Mouse (Mus musculus) neural tube, embryonic 15.5 days (tissue): ENCODE data around the gene Ewsr1. TPM values are rescaled to one million over a fixed set of nuclear protein-coding genes. Genes with fewer than 3 reads are reported as not detected.
A peak's percentile ranks its signal among the peaks of the same experiment; 100 is the strongest.

Source experiments
- ATAC-seq: fragments of 200-750 bp; cut with Nextera tagmentation; 2 replicates; pipeline ENCODE4 v1.8.0; 2017; ENCODE audit warnings: mild to moderate bottlenecking, moderate TSS enrichment, moderate library complexity; ENCODE audit not compliant: low FRiP score
- H3K27ac ChIP-seq: fragments of 300-500 bp; sonication (generic); replicated peaks from 2 replicates; pipeline ENCODE4 v1.5.1; 2015; ENCODE audit warnings: mild to moderate bottlenecking, inconsistent platforms
- H3K27me3 ChIP-seq: fragments of 300-500 bp; sonication (generic); replicated peaks from 2 replicates; pipeline ENCODE4 v1.6.1; 2015; ENCODE audit warnings: inconsistent platforms
- H3K36me3 ChIP-seq: fragments of 300-500 bp; sonication (generic); 2 replicates; pipeline ENCODE4 v1.6.1; 2015; ENCODE audit warnings: inconsistent platforms
- H3K4me1 ChIP-seq: fragments of 300-500 bp; sonication (generic); 2 replicates; pipeline ENCODE4 v1.6.1; 2015; ENCODE audit warnings: inconsistent platforms
- H3K4me2 ChIP-seq: fragments of 300-500 bp; sonication (generic); 2 replicates; pipeline ENCODE4 v1.6.1; 2015; ENCODE audit warnings: inconsistent platforms, mild to moderate bottlenecking, moderate library complexity
- H3K4me3 ChIP-seq: fragments of 300-500 bp; sonication (generic); replicated peaks from 2 replicates; pipeline ENCODE4 v1.5.1; 2015; ENCODE audit warnings: mild to moderate bottlenecking, inconsistent platforms
- H3K9ac ChIP-seq: fragments of 300-500 bp; sonication (generic); replicated peaks from 2 replicates; pipeline ENCODE4 v1.6.1; 2015; ENCODE audit warnings: mild to moderate bottlenecking, inconsistent platforms
- H3K9me3 ChIP-seq: fragments of 300-500 bp; sonication (generic); replicated peaks from 2 replicates; pipeline ENCODE4 v1.6.1; 2016; ENCODE audit warnings: inconsistent platforms
- WGBS: fragments of 180-500 bp; shearing (Covaris S2); methylation state at CpG from one replicate; pipeline ENCODE4 v1.1.7; 2015; ENCODE audit warnings: mixed read lengths; 5-methylcytosine and 5-hydroxymethylcytosine counted together
- polyA plus RNA-seq: library from polyadenylated mRNA; unstranded; fragments of >200 nt; fragmentation: Nextera tagmentation; extraction: Ambion mirVana; gene quantifications from 2 replicates; pipeline ENCODE4 v1.2.1, GENCODE M21; 2015

Gene Ewsr1
- polyA plus RNA-seq, 1 experiment from 2014 or later, result 533 TPM

- Histone ChIP-seq H3K9ac (no peak overlapping the region), H3K27me3 (no peaks in the 10 kb centered on the region), H3K9me3 (no peaks in the 10 kb centered on the region), H3K36me3 (no peaks in the 10 kb centered on the region; the same call in 1 of the 2 replicates), H3K4me2 (no peak overlapping the region), H3K4me1 (no peaks in the 10 kb centered on the region), H3K27ac (no peak overlapping the region), H3K4me3 (no peak overlapping the region)
- WGBS, result 29% methylated on average over 13 of the region's 13 CpGs
- no peak; the same call in 1 of the 2 replicates for ATAC-seq
Measured at GRCm38 (mm10) chr11:5114931-5115581, 16.0 kb upstream of the Ewsr1 start.

DNA sequence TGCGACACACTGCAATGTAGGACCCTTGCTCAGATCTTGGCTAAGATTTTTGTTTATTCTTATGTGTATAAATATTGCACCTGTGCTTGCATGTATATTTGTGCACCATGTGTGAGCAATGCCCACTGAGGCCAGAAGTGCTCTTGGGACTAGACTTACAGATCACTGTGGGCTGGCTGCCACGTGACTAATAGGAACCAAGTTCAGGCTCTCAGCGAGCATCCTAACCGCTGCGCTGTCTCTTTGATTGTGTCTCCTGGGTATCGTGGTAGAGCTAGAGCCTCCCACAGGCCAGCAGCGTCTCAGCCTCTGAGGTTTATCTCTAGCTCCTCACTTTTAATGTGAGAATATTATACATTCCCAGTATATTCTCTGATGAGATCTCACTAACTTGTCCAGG, 14.6 kb upstream of the Ewsr1 start:
- Histone ChIP-seq H3K27me3 (no peaks in the 10 kb centered on the region), H3K27ac (no peak overlapping the region), H3K36me3 (no peaks in the 10 kb centered on the region), H3K9ac (no peak overlapping the region), H3K4me1 (no peaks in the 10 kb centered on the region), H3K9me3 (no peaks in the 10 kb centered on the region), H3K4me3 (no peak overlapping the region), H3K4me2 (no peak overlapping the region)
- 85% methylated on average over 7 of the region's 7 CpGs for WGBS
- no peak for ATAC-seq

DNA sequence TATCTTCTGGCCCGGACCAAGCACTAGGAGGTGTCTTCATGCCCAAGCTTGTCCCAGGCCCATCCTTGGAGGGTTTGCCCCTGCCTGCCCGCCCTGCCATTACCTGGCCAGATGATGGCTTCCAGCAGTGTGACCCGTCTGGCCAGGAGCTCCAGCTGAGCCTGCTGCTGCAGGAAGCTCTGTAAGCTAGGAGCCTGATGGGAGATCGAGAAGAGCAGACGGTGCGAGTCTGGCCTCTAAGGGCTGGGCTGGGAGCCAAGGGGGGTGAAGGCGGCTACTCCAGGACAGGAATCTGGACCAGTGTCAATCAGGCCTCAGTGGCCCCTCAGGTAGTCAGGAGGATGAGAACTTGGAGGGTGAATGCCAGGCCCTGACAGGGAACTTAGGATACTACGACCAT, 10.4 kb upstream of the Ewsr1 start:
- 78% methylated on average over 8 of the region's 8 CpGs for WGBS
- Histone ChIP-seq H3K4me1 (no peaks in the 10 kb centered on the region), H3K9ac (no peak overlapping the region), H3K36me3 (peaks cover 9% of the 10 kb centered on the region; the same call in 1 of the 2 replicates), H3K9me3 (no peaks in the 10 kb centered on the region), H3K27ac (no peak overlapping the region), H3K4me3 (no peak overlapping the region), H3K4me2 (no peak overlapping the region), H3K27me3 (no peaks in the 10 kb centered on the region)
- no peak for ATAC-seq

- ATAC-seq, result no peak
- Histone ChIP-seq H3K4me3 (no peak overlapping the region), H3K9me3 (no peaks in the 10 kb centered on the region), H3K4me2 (no peak overlapping the region), H3K27ac (no peak overlapping the region), H3K4me1 (peaks cover 20% of the 10 kb centered on the region), H3K36me3 (peaks cover 15% of the 10 kb centered on the region; the same call in 1 of the 2 replicates), H3K9ac (no peak overlapping the region), H3K27me3 (no peaks in the 10 kb centered on the region)
- WGBS, result 96% methylated on average over 4 of the region's 4 CpGs
Measured at GRCm38 (mm10) chr11:5103986-5104509, 5.0 kb upstream of the Ewsr1 start.

DNA sequence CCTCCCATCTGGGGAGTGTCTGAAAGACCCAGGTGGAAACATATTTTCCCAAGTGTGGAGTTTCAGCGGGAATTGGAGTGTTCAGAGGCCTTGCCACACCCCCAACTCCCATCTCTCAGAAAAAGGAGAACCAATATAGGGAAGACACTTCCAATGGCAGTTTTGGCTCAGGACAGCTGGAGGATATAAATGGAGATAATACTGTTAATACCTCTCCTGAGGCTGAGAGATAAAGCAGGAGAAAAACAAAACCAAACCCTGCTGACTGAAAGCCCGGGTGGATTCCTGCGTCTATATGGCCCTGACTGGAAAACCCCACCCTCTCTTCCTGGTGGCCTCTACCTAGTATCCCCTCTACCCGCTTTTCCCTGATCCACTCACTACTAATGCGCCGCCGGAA, 3.3 kb upstream of the Ewsr1 start:
- ATAC-seq, result no peak
- H3K4me1 ChIP-seq, result peaks cover 25% of the 10 kb centered on the region

GRCm38 (mm10) chr11:5101641-5102040, 2.6 kb upstream of the Ewsr1 start:
- H3K4me2 ChIP-seq, result peak overlapping the region; percentile 72
- H3K9me3 ChIP-seq, result no peaks in the 10 kb centered on the region
- WGBS, result 76% methylated on average over 6 of the region's 6 CpGs
- no peaks in the 10 kb centered on the region for H3K27me3 ChIP-seq
- no peak for ATAC-seq
- H3K4me3 ChIP-seq, result no peak overlapping the region
- no peak overlapping the region; the same call in 1 of the 2 replicates for H3K27ac ChIP-seq
- H3K36me3 ChIP-seq, result peaks cover 15% of the 10 kb centered on the region; the same call in 1 of the 2 replicates
- H3K9ac ChIP-seq, result no peak overlapping the region
- peaks cover 33% of the 10 kb centered on the region for H3K4me1 ChIP-seq

More for the DNA sequence above, 3.3 kb upstream of the Ewsr1 start:
- no peak overlapping the region for H3K4me3 ChIP-seq
- no peak overlapping the region for H3K4me2 ChIP-seq
- 86% methylated on average over 7 of the region's 7 CpGs for WGBS
- H3K9me3 ChIP-seq, result no peaks in the 10 kb centered on the region
- no peaks in the 10 kb centered on the region for H3K27me3 ChIP-seq
- no peak overlapping the region for H3K27ac ChIP-seq
- H3K36me3 ChIP-seq, result peaks cover 15% of the 10 kb centered on the region; the same call in 1 of the 2 replicates
- H3K9ac ChIP-seq, result no peak overlapping the region

GRCm38 (mm10) chr11:5100801-5101200, 1.7 kb upstream of the Ewsr1 start:
- peak overlapping the region; percentile 97 for H3K4me3 ChIP-seq
- H3K9ac ChIP-seq, result peak overlapping the region; percentile 93
- H3K9me3 ChIP-seq, result no peaks in the 10 kb centered on the region
- no peaks in the 10 kb centered on the region for H3K27me3 ChIP-seq
- no peak for ATAC-seq
- H3K36me3 ChIP-seq, result peaks cover 15% of the 10 kb centered on the region; the same call in 1 of the 2 replicates
- peak overlapping the region; percentile 72 for H3K4me2 ChIP-seq
- H3K4me1 ChIP-seq, result peaks cover 41% of the 10 kb centered on the region
- WGBS, result 38% methylated on average over 5 of the region's 5 CpGs
- peak overlapping the region; percentile 100 for H3K27ac ChIP-seq

GRCm38 (mm10) chr11:5100283-5100682, 1.2 kb upstream of the Ewsr1 start:
- Histone ChIP-seq H3K36me3 (peaks cover 10% of the 10 kb centered on the region; the same call in 1 of the 2 replicates), H3K4me3 (peak overlapping the region; percentile 97), H3K9me3 (no peaks in the 10 kb centered on the region), H3K27me3 (no peaks in the 10 kb centered on the region), H3K9ac (peak overlapping the region; percentile 93), H3K4me2 (peak overlapping the region; percentile 72), H3K4me1 (peaks cover 42% of the 10 kb centered on the region), H3K27ac (peak overlapping the region; percentile 100)
- under 1% methylated on average over 7 of the region's 7 CpGs for WGBS
- no peak for ATAC-seq

- Histone ChIP-seq H3K27me3 (no peaks in the 10 kb centered on the region), H3K9me3 (no peaks in the 10 kb centered on the region), H3K4me1 (peaks cover 42% of the 10 kb centered on the region), H3K36me3 (peaks cover 7% of the 10 kb centered on the region; the same call in 1 of the 2 replicates), H3K27ac (peak overlapping the region; percentile 100), H3K4me3 (peak overlapping the region; percentile 97), H3K4me2 (peak overlapping the region; percentile 72), H3K9ac (peak overlapping the region; percentile 93)
- WGBS, result 0% methylated on average over 30 of the region's 31 CpGs
- ATAC-seq, result peak; percentile 79
Measured at GRCm38 (mm10) chr11:5099576-5100183, 614 bp upstream of the Ewsr1 start.

DNA sequence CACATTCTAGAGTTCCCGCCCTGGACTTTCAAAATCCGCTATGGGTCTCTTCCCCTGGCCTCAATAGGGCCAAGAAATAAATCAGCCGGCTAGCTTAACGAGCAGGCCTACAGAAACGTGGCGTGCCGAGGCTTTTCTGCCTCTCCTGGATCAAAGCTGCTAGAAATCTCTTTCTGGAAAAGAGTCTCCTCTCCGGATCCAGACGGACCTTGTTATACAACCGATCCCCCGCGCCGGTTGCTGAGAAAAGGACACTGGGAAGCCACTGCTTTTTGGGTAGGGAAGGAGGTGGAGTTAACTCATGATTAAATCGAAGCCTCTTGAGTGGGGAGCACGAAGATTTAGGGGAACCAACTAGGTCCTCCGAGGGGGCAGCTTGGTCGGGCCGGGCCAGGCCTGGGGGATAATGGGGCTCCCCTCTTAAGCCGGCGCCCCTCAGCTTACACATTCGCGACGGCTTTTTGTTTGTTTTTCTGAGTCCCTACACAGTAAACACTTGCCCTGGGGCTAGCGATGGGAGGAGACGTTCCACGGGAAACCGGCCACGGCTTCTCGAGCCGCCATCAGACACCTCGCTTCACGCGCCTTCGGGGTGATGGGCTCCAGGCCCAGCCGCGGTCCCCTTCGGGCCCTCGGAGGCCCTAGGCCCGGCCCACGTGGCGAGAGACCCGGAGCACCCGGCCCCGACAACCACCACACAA, 881 bp downstream of the Ewsr1 start:
- Histone ChIP-seq H3K4me3 (peak overlapping the region; percentile 97), H3K9me3 (no peaks in the 10 kb centered on the region), H3K36me3 (0 out of 2 replicates have a peak, but pooled peaks cover 3% of the 10 kb centered on the region), H3K4me1 (peaks cover 45% of the 10 kb centered on the region), H3K27ac (peak overlapping the region; percentile 100), H3K4me2 (peak overlapping the region; percentile 72), H3K9ac (peak overlapping the region; percentile 93), H3K27me3 (no peaks in the 10 kb centered on the region)
- ATAC-seq, result peak; percentile 10; the same call in 1 of the 2 replicates
- WGBS, result under 1% methylated on average over 43 of the region's 44 CpGs

DNA sequence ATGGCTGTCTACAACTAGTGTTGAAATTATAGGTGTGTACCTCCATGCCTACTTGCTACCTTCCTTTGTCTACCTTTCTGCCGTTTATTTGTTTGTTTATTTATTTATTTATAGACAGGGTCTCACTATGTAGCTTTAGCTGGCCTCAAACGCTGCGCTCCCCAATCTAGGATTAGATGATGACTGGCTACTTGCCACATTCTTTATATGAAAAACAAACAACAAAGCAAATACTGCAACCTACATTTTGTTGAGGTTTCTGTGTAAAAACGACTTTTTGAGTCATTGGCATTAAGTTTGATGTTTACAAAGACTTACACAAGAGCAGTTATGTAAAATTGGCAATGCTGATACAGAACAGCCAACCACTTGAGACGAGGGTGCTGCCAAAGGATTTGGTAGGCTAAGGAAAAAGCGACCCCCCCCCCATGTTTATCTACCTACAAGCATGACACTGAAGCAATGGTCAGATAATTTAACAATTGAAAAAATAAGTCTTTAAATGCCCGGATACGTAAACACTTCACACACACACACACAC, 2.5 kb downstream of the Ewsr1 start:
- Histone ChIP-seq H3K9ac (no peak overlapping the region), H3K27ac (no peak overlapping the region), H3K4me1 (peaks cover 44% of the 10 kb centered on the region), H3K4me2 (peak overlapping the region; percentile 72), H3K9me3 (no peaks in the 10 kb centered on the region), H3K4me3 (peak overlapping the region; percentile 97), H3K27me3 (no peaks in the 10 kb centered on the region), H3K36me3 (peaks cover 13% of the 10 kb centered on the region)
- 69% methylated on average over 8 of the region's 8 CpGs for WGBS
- no peak for ATAC-seq
